Mouse (Mus musculus) spleen, postnatal 14 days (tissue): ENCODE results near the gene Tle6.

Experiments used
- DNase-seq, 2 experiments: peaks; one replicate each; pipeline ENCODE4 v3.0.0; 2021 to 2022; ENCODE audit warnings: low spot score in 2 of 2

The Tle6 gene

GRCm38 (mm10) chr10:81592631-81593030 is 8.2 kb downstream of the Tle6 start:
- DNase-seq: no peak

GRCm38 (mm10) chr10:81591846-81592245 is 9.0 kb downstream of the Tle6 start:
- DNase-seq: no peak

- DNase-seq: no peak
Measured at GRCm38 (mm10) chr10:81588739-81589138, 12.1 kb downstream of the Tle6 start.

GRCm38 (mm10) chr10:81583347-81583746 is 17.5 kb downstream of the Tle6 start:
- no peak for DNase-seq

GRCm38 (mm10) chr10:81580441-81581070 is 20.3 kb downstream of the Tle6 start:
- no peak for DNase-seq

GRCm38 (mm10) chr10:81579967-81580366 is 20.9 kb downstream of the Tle6 start:
- no peak for DNase-seq

- no peak for DNase-seq
Measured at GRCm38 (mm10) chr10:81575695-81576094, 25.2 kb downstream of the Tle6 start.

- no peak for DNase-seq
Measured at GRCm38 (mm10) chr10:81575208-81575631, 25.7 kb downstream of the Tle6 start.

- DNase-seq: no peak
Measured at GRCm38 (mm10) chr10:81574081-81575056, 26.5 kb downstream of the Tle6 start, which contains the start of gene Tle2. Gene Tle2, plus strand, starts transcription at chr10:81574561.

GRCm38 (mm10) chr10:81572975-81573374 is 27.9 kb downstream of the Tle6 start:
- DNase-seq: no peak

- no peak for DNase-seq
Measured at GRCm38 (mm10) chr10:81572133-81572671, 28.7 kb downstream of the Tle6 start.

GRCm38 (mm10) chr10:81571501-81571876 is 29.4 kb downstream of the Tle6 start:
- DNase-seq: peak; percentile 84 to 89

GRCm38 (mm10) chr10:81570831-81571500 is 29.9 kb downstream of the Tle6 start:
- peak; percentile 56 to 68 for DNase-seq

- no peak for DNase-seq
Measured at GRCm38 (mm10) chr10:81570238-81570800, 30.6 kb downstream of the Tle6 start.

GRCm38 (mm10) chr10:81569507-81570237 is 31.2 kb downstream of the Tle6 start:
- DNase-seq: no peak

GRCm38 (mm10) chr10:81568381-81569191 is 32.3 kb downstream of the Tle6 start:
- no peak for DNase-seq

- no peak for DNase-seq
Measured at GRCm38 (mm10) chr10:81565257-81566228, 35.3 kb downstream of the Tle6 start.

- peak in 1 of 2 experiments; percentile 54 for DNase-seq
Measured at GRCm38 (mm10) chr10:81564734-81565133, 36.1 kb downstream of the Tle6 start.

GRCm38 (mm10) chr10:81564216-81564615 is 36.7 kb downstream of the Tle6 start:
- no peak for DNase-seq
